Mouse (Mus musculus): ENCODE results near the gene Cadm1.

DNA sequence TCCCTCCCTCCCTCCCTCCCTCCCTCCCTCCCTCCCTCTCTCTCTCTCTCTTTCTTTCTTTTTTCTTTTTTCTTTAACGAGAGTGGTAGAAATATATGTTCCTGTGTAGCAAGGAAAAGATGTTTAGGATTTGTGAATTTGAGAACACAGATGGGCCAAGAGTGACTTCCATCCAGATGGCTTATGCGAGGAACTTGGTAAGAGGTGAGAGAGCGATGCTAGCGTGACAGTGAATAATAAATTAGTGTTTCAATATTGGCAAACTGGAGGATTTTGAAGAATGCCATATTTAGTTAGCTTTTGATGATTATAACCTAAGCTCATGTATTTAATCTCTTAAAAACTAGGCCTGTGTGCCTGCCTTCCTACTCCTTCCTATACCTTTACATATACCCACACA lies 31.6 kb downstream of the Cadm1 start:
- TF ChIP-seq CTCF (IDR thresholded peaks at IDR 0.05; ENCODE audit: borderline replicate concordance, control insufficient read depth, extremely low read depth, insufficient read depth, low read length, poor library complexity), result no peak
- no peak for TF ChIP-seq POLR2A (IDR thresholded peaks at IDR 0.05; ENCODE audit: control insufficient read depth, extremely low read depth, insufficient read depth, low read length, poor library complexity)

Measured in thymus, adult 2 months (tissue).